Mouse (Mus musculus): ENCODE measurements at regions not wholly inside any gene's neighbourhood (a gene's known extent, or its start where the extent isn't known, plus 50 kb on each side); places are given as distances from the start of the nearest gene placed in this dataset.

GRCm38 (mm10) chr8:113581704-113582103 is 53.7 kb upstream of the Mon1b start:
- Histone ChIP-seq H3K4me2 (ENCODE audit: low read length) (no peak overlapping the region), H3K27ac (ENCODE audit: low read depth, low read length) (no peak overlapping the region), H3K4me1 (ENCODE audit: control insufficient read depth, insufficient read depth, low read length) (peaks cover 3% of the 10 kb centered on the region; the same call in 1 of the 2 replicates), H3K9me3 (replicated peaks; ENCODE audit: control insufficient read depth, low read length) (no peaks in the 10 kb centered on the region), H3K4me3 (ENCODE audit: low read depth, low read length) (no peak overlapping the region), H3K27me3 (replicated peaks; ENCODE audit: control insufficient read depth, insufficient read depth, low read length) (no peaks in the 10 kb centered on the region), H3K36me3 (ENCODE audit: control insufficient read depth, insufficient read depth, low read length) (no peaks in the 10 kb centered on the region), H3K9ac (ENCODE audit: low read length) (no peak overlapping the region)
- DNase-seq (ENCODE audit: low spot score) (no peak), ATAC-seq (no peak)
- 51% methylated on average over 12 of the region's 12 CpGs for WGBS

GRCm38 (mm10) chr8:113582180-113582975 is 53.0 kb upstream of the Mon1b start:
- Histone ChIP-seq H3K36me3 (ENCODE audit: control insufficient read depth, insufficient read depth, low read length) (no peaks in the 10 kb centered on the region), H3K9ac (ENCODE audit: low read length) (no peak overlapping the region), H3K9me3 (replicated peaks; ENCODE audit: control insufficient read depth, low read length) (no peaks in the 10 kb centered on the region), H3K27ac (ENCODE audit: low read depth, low read length) (no peak overlapping the region), H3K27me3 (replicated peaks; ENCODE audit: control insufficient read depth, insufficient read depth, low read length) (no peaks in the 10 kb centered on the region), H3K4me1 (ENCODE audit: control insufficient read depth, insufficient read depth, low read length) (peaks cover 3% of the 10 kb centered on the region; the same call in 1 of the 2 replicates), H3K4me3 (ENCODE audit: low read depth, low read length) (no peak overlapping the region), H3K4me2 (ENCODE audit: low read length) (no peak overlapping the region)
- ATAC-seq: peak; percentile 76
- WGBS: 24% methylated on average over 16 of the region's 16 CpGs
- DNase-seq (ENCODE audit: low spot score): peak; percentile 87

GRCm38 (mm10) chr8:113583801-113584200 is 51.6 kb upstream of the Mon1b start:
- H3K9ac ChIP-seq (ENCODE audit: low read length): no peak overlapping the region
- H3K9me3 ChIP-seq (replicated peaks; ENCODE audit: control insufficient read depth, low read length): no peaks in the 10 kb centered on the region
- DNase-seq (ENCODE audit: low spot score): peak; percentile 4
- H3K4me3 ChIP-seq (ENCODE audit: low read depth, low read length): no peak overlapping the region
- no peaks in the 10 kb centered on the region for H3K36me3 ChIP-seq (ENCODE audit: control insufficient read depth, insufficient read depth, low read length)
- no peak overlapping the region for H3K27ac ChIP-seq (ENCODE audit: low read depth, low read length)
- H3K27me3 ChIP-seq (replicated peaks; ENCODE audit: control insufficient read depth, insufficient read depth, low read length): no peaks in the 10 kb centered on the region
- WGBS: 74% methylated on average over 10 of the region's 10 CpGs
- no peak for ATAC-seq
- peaks cover 3% of the 10 kb centered on the region; the same call in 1 of the 2 replicates for H3K4me1 ChIP-seq (ENCODE audit: control insufficient read depth, insufficient read depth, low read length)
- no peak overlapping the region for H3K4me2 ChIP-seq (ENCODE audit: low read length)

Measured in forebrain, embryonic 14.5 days (tissue).